Mouse (Mus musculus) lung, postnatal 0 days (tissue): Measurements from ENCODE around the gene Plekhm1. TPM values are rescaled to one million over a fixed set of nuclear protein-coding genes. Genes with fewer than 3 reads are reported as not detected.

Experiments
- ATAC-seq: fragments of 200-750 bp; cut with Nextera tagmentation; 2 replicates; pipeline ENCODE4 v1.8.0; 2017; ENCODE audit warnings: moderate library complexity
- DNase-seq: peaks from one replicate; pipeline ENCODE4 v3.0.0-alpha.2; 2016; ENCODE audit warnings: low spot score
- H3K27ac ChIP-seq: fragments of 300-500 bp; sonication (generic); 2 replicates; pipeline ENCODE4 v1.5.1; 2014; ENCODE audit warnings: antibody characterized with exemption, mild to moderate bottlenecking, low read length, mixed read lengths
- H3K27me3 ChIP-seq: fragments of 300-500 bp; sonication (generic); replicated peaks from 2 replicates; pipeline ENCODE4 v1.6.1; 2014; ENCODE audit warnings: low read length, mixed read lengths; ENCODE audit not compliant: insufficient read depth
- H3K36me3 ChIP-seq: fragments of 300-500 bp; sonication (generic); 2 replicates; pipeline ENCODE4 v1.6.1; 2014; ENCODE audit warnings: low read length, mixed read lengths; ENCODE audit not compliant: insufficient read depth
- H3K4me1 ChIP-seq: fragments of 300-500 bp; sonication (generic); 2 replicates; pipeline ENCODE4 v1.6.1; 2014; ENCODE audit warnings: antibody characterized with exemption, low read depth, low read length, mixed read lengths; ENCODE audit not compliant: insufficient read depth
- H3K4me2 ChIP-seq: fragments of 300-500 bp; sonication (generic); replicated peaks from 2 replicates; pipeline ENCODE4 v1.6.1; 2014; ENCODE audit warnings: low read depth, mild to moderate bottlenecking, low read length, moderate library complexity, mixed read lengths
- H3K4me3 ChIP-seq: fragments of 300-500 bp; sonication (generic); 2 replicates; pipeline ENCODE4 v1.5.1; 2014; ENCODE audit warnings: low read depth, low read length
- H3K9ac ChIP-seq: fragments of 300-500 bp; sonication (generic); replicated peaks from 2 replicates; pipeline ENCODE4 v1.6.1; 2014; ENCODE audit warnings: low read depth, mild to moderate bottlenecking
- H3K9me3 ChIP-seq: fragments of 300-500 bp; sonication (generic); 2 replicates; pipeline ENCODE4 v1.6.1; 2016; ENCODE audit warnings: low read length, mixed read lengths
- CTCF ChIP-seq: IDR thresholded peaks from 2 replicates; pipeline ENCODE4 v1.5.1; 2016; ENCODE audit warnings: antibody characterized with exemption, mild to moderate bottlenecking
- EP300 ChIP-seq: IDR thresholded peaks from 2 replicates; pipeline ENCODE4 v1.6.1; 2016; ENCODE audit warnings: antibody characterized with exemption, mild to moderate bottlenecking, control low read depth
- WGBS: fragments of 180-500 bp; shearing (Covaris S2); extraction: QIAGEN DNeasy Blood & Tissue Kit; methylation state at CpG from one replicate; pipeline ENCODE4 v1.1.7; 2014; 5-methylcytosine and 5-hydroxymethylcytosine counted together
- polyA plus RNA-seq: library from polyadenylated mRNA; unstranded; fragments of >200 nt; fragmentation: Nextera tagmentation; extraction: Ambion mirVana; gene quantifications from 2 replicates; pipeline ENCODE4 v1.2.1, GENCODE M21; 2015

Plekhm1 gene
- polyA plus RNA-seq, 1 experiment from 2014 or later = 8.1 TPM

DNA sequence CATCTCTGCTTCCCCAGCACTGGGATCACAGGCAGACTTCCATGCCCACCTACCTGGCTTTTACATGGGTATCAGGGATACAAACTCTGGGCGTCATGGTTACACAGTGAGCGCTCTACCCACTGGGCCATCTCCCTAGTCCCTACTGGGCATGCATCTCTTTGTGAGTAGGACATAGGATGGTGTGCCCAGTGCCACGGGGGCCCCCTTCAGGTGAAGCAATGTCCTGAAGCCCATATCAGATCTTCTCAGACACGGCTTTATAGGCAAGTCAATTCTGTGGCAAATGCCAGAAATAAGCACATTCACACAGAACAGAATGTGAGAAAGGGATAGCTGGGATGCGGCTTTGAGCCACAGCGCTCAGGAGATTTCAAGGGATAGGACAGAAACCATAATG is 69.4 kb downstream of the Plekhm1 start:
- Histone ChIP-seq H3K9ac (no peak overlapping the region), H3K36me3 (no peaks in the 10 kb centered on the region), H3K4me3 (no peak overlapping the region), H3K4me1 (0 out of 2 replicates have a peak, but pooled peaks cover 6% of the 10 kb centered on the region), H3K4me2 (no peak overlapping the region), H3K27me3 (no peaks in the 10 kb centered on the region), H3K27ac (no peak overlapping the region), H3K9me3 (no peaks in the 10 kb centered on the region)
- WGBS = 88% methylated on average over 6 of the region's 6 CpGs
- ATAC-seq = no peak
- TF ChIP-seq CTCF (no peak), EP300 (no peak)
- DNase-seq = no peak

GRCm38 (mm10) chr11:103340677-103341076 is 71.8 kb downstream of the Plekhm1 start:
- Histone ChIP-seq H3K9me3 (no peaks in the 10 kb centered on the region), H3K4me3 (no peak overlapping the region), H3K9ac (no peak overlapping the region), H3K27ac (no peak overlapping the region), H3K27me3 (no peaks in the 10 kb centered on the region), H3K4me2 (no peak overlapping the region), H3K36me3 (no peaks in the 10 kb centered on the region), H3K4me1 (no peaks in the 10 kb centered on the region)
- 24% methylated on average over 7 of the region's 7 CpGs for WGBS
- no peak; the same call in 1 of the 2 replicates for ATAC-seq
- no peak for DNase-seq
- TF ChIP-seq CTCF = no peak
- TF ChIP-seq EP300 = no peak

DNA sequence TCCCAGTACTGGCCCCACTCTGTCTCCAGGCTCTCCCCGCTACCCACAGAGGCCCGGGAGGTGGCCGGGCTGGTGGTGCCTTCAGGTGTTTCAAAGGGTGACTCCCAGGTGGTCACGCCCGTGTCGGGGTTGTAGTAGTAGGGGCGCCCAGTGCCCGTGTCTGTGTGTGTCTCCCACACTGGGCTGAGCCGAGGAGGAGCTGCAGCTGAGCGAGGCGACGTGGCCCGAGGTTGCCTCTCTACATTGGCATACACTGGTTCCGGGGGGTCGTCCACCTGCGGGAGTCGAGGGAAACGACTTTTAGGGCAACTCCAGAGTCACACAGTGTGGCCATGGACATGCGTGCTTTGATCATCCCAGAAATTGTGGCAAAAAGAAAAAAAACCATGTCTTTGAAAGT is 72.4 kb downstream of the Plekhm1 start:
- no peak overlapping the region for H3K9ac ChIP-seq

GRCm38 (mm10) chr11:103339414-103340119 is 72.9 kb downstream of the Plekhm1 start:
- TF ChIP-seq EP300 = no peak
- peak; percentile 40; the same call in 1 of the 2 replicates for ATAC-seq
- H3K9me3 ChIP-seq = no peaks in the 10 kb centered on the region
- H3K4me1 ChIP-seq = no peaks in the 10 kb centered on the region
- 48% methylated on average over 14 of the region's 19 CpGs for WGBS
- 0 out of 2 replicates have a peak overlapping the region, but pooled peaks have one; percentile 19 for H3K4me2 ChIP-seq
- no peak overlapping the region for H3K9ac ChIP-seq
- no peak for DNase-seq
- H3K36me3 ChIP-seq = no peaks in the 10 kb centered on the region
- H3K27ac ChIP-seq = no peak overlapping the region
- H3K4me3 ChIP-seq = no peak overlapping the region
- H3K27me3 ChIP-seq = no peaks in the 10 kb centered on the region

More for the DNA sequence above, 72.4 kb downstream of the Plekhm1 start:
- no peak for DNase-seq
- 0 out of 2 replicates have a peak overlapping the region, but pooled peaks have one; percentile 19 for H3K4me2 ChIP-seq
- no peak overlapping the region for H3K4me3 ChIP-seq
- no peaks in the 10 kb centered on the region for H3K9me3 ChIP-seq
- ATAC-seq = no peak
- no peaks in the 10 kb centered on the region for H3K36me3 ChIP-seq
- WGBS = 63% methylated on average over 19 of the region's 19 CpGs
- H3K4me1 ChIP-seq = no peaks in the 10 kb centered on the region
- H3K27me3 ChIP-seq = no peaks in the 10 kb centered on the region
- H3K27ac ChIP-seq = no peak overlapping the region
- TF ChIP-seq EP300 (no peak), CTCF (no peak)

DNA sequence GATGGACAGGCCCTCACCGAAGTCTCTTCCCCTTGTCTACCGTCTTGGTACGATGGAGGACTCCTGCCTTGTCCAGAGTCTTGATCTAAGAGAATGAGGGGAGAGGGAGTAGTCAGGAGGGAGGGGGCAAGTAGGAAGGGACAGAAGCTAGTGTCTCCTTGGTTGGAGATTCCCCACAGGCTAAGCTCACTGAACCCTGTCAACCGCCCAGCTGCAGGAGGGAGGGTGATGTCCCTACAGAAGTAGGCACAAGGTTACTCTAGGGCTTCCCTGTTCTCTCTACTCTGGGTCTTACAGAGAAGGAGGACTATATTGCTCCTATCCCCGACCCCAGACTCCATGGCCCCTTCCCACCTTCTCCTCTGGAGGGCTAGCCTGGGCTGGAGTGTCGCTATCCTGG is 73.8 kb downstream of the Plekhm1 start:
- no peak overlapping the region for H3K4me3 ChIP-seq
- no peak for TF ChIP-seq EP300
- TF ChIP-seq CTCF = no peak
- no peak overlapping the region for H3K27ac ChIP-seq
- ATAC-seq = no peak
- 94% methylated on average over 6 of the region's 6 CpGs for WGBS
- H3K4me1 ChIP-seq = no peaks in the 10 kb centered on the region
- H3K9ac ChIP-seq = no peak overlapping the region
- H3K4me2 ChIP-seq = no peak overlapping the region
- H3K9me3 ChIP-seq = no peaks in the 10 kb centered on the region
- DNase-seq = no peak
- no peaks in the 10 kb centered on the region for H3K36me3 ChIP-seq
- no peaks in the 10 kb centered on the region for H3K27me3 ChIP-seq

GRCm38 (mm10) chr11:103338119-103338518 is 74.4 kb downstream of the Plekhm1 start:
- DNase-seq = no peak
- H3K4me2 ChIP-seq = no peak overlapping the region
- ATAC-seq = no peak
- 79% methylated on average over 7 of the region's 7 CpGs for WGBS
- H3K27me3 ChIP-seq = no peaks in the 10 kb centered on the region
- no peak overlapping the region for H3K4me3 ChIP-seq
- H3K27ac ChIP-seq = no peak overlapping the region
- no peak overlapping the region for H3K9ac ChIP-seq
- no peaks in the 10 kb centered on the region for H3K9me3 ChIP-seq
- no peaks in the 10 kb centered on the region; the same call in 1 of the 2 replicates for H3K36me3 ChIP-seq
- H3K4me1 ChIP-seq = no peaks in the 10 kb centered on the region
- TF ChIP-seq EP300 = no peak
- no peak for TF ChIP-seq CTCF
